Comparison of ENCODE assay signal across 10 mouse cellular contexts in genomic region chr15:95829553-95830205, GRCm38 (mm10). TPM values are rescaled to one million over a fixed set of nuclear protein-coding genes. Genes with fewer than 3 reads are reported as not detected.
DNase-seq lines count a peak whose midpoint lies in the region; ATAC-seq and TF ChIP-seq lines count a peak whose summit lies in the region.
"Had no signal": no experiment of that assay in that cellular context is flagged by ENCODE, and none has a peak within 500 bp of the region (broad histone marks: within the 10 kb centered on the region; RNA-seq: fewer than 3 reads in every experiment).

No protein-coding gene starts in this region.

- H3K4me3 ChIP-seq in heart, postnatal 0 days (ENCODE audit: low read depth, low read length): no peak overlapping the region
- no peak overlapping the region for H3K4me3 ChIP-seq in intestine, embryonic 16.5 days (ENCODE audit: low read length)
- H3K4me3 ChIP-seq in thymus, adult 2 months (ENCODE audit: control insufficient read depth, insufficient read depth, low read length): no peak overlapping the region

- no peak for TF ChIP-seq EP300 in heart, postnatal 0 days (IDR thresholded peaks at IDR 0.05; ENCODE audit: low read depth)

- H3K9me3 ChIP-seq in heart, postnatal 0 days (replicated peaks; ENCODE audit: control insufficient read depth, low read length): no peaks in the 10 kb centered on the region
- no peaks in the 10 kb centered on the region for H3K9me3 ChIP-seq in intestine, embryonic 16.5 days (ENCODE audit: control insufficient read depth, low read length)

- peaks cover 25% of the 10 kb centered on the region for H3K4me1 ChIP-seq in heart, postnatal 0 days (ENCODE audit: control insufficient read depth, insufficient read depth)
- peaks cover 33% of the 10 kb centered on the region for H3K4me1 ChIP-seq in intestine, embryonic 16.5 days (ENCODE audit: control insufficient read depth, insufficient read depth, low read length)
- H3K4me1 ChIP-seq in thymus, adult 2 months (replicated peaks; ENCODE audit: control insufficient read depth, insufficient read depth, low read length): no peaks in the 10 kb centered on the region

- WGBS in heart, postnatal 0 days: 60% methylated on average over 14 of the region's 14 CpGs
- 55% methylated on average over 14 of the region's 14 CpGs for WGBS in intestine, embryonic 16.5 days
- 95% methylated on average over 14 of the region's 14 CpGs for WGBS in thymus, adult 2 months

- TF ChIP-seq POLR2A in brain, embryonic 14.5 days (IDR thresholded peaks at IDR 0.05; ENCODE audit: borderline replicate concordance, extremely low read depth, insufficient read depth, insufficient read length, poor library complexity, severe bottlenecking): no peak
- no peak for TF ChIP-seq POLR2A in thymus, adult 2 months (IDR thresholded peaks at IDR 0.05; ENCODE audit: control insufficient read depth, extremely low read depth, insufficient read depth, low read length, poor library complexity)

- no peak for ATAC-seq in heart, postnatal 0 days (ENCODE audit: insufficient read depth, low read depth)
- ATAC-seq in intestine, embryonic 16.5 days: no peak
- ATAC-seq in erythroblast, adult 5-6 weeks (replicated peaks; ENCODE audit: low FRiP score, poor library complexity, severe bottlenecking): no peak

- H3K4me2 ChIP-seq in heart, postnatal 0 days (ENCODE audit: low read depth, low read length): peak overlapping the region; percentile 14; the same call in 1 of the 2 replicates
- 0 out of 2 replicates have a peak overlapping the region, but pooled peaks have one; percentile 10 for H3K4me2 ChIP-seq in intestine, embryonic 16.5 days (ENCODE audit: low read depth, low read length)
- H3K4me2 ChIP-seq: liver, embryonic 11.5 days had no signal

- no peaks in the 10 kb centered on the region for H3K36me3 ChIP-seq in heart, postnatal 0 days (replicated peaks; ENCODE audit: control insufficient read depth, insufficient read depth, low read length)
- H3K36me3 ChIP-seq in intestine, embryonic 16.5 days (ENCODE audit: control insufficient read depth, insufficient read depth, low read length): 0 out of 2 replicates have a peak, but pooled peaks cover 2% of the 10 kb centered on the region
- peaks cover 3% of the 10 kb centered on the region; the same call in 1 of the 2 replicates for H3K36me3 ChIP-seq in thymus, adult 2 months (ENCODE audit: control insufficient read depth, insufficient read depth, low read length)
- H3K36me3 ChIP-seq: G1E had no signal

- H3K27me3 ChIP-seq in heart, postnatal 0 days (ENCODE audit: control insufficient read depth, insufficient read depth, low read length): no peaks in the 10 kb centered on the region
- no peaks in the 10 kb centered on the region for H3K27me3 ChIP-seq in intestine, embryonic 16.5 days (replicated peaks; ENCODE audit: control insufficient read depth, insufficient read depth, low read length)
- H3K27me3 ChIP-seq in thymus, adult 2 months (ENCODE audit: control insufficient read depth, insufficient read depth, low read length): no peaks in the 10 kb centered on the region

- no peak for DNase-seq in heart, postnatal 0 days (ENCODE audit: low spot score)
- DNase-seq in heart, postnatal 4 days: no peak
- DNase-seq in brain, embryonic 14.5 days (ENCODE audit: low read depth): peak; percentile 61
- peak; percentile 41 for DNase-seq in lung, postnatal 36 days
- DNase-seq in urinary bladder, postnatal 25 days (ENCODE audit: low spot score): no peak
- DNase-seq in thymus, adult 2 months: no peak

- peak overlapping the region; percentile 63 for H3K27ac ChIP-seq in heart, postnatal 0 days (ENCODE audit: low read depth)
- peak overlapping the region; percentile 64; the same call in 1 of the 2 replicates for H3K27ac ChIP-seq in intestine, embryonic 16.5 days (ENCODE audit: low read length)
- no peak overlapping the region for H3K27ac ChIP-seq in thymus, adult 2 months (ENCODE audit: control insufficient read depth, insufficient read depth, low read length)

- no peak overlapping the region for H3K9ac ChIP-seq in heart, postnatal 0 days (replicated peaks; ENCODE audit: low read depth, low read length)
- H3K9ac ChIP-seq in intestine, embryonic 16.5 days (ENCODE audit: low read depth, low read length): 0 out of 2 replicates have a peak overlapping the region, but pooled peaks have one; percentile 30

- no peak for TF ChIP-seq CTCF in heart, postnatal 0 days (IDR thresholded peaks at IDR 0.05; ENCODE audit: low read depth)
- TF ChIP-seq CTCF in brain, embryonic 14.5 days (IDR thresholded peaks at IDR 0.05; ENCODE audit: borderline replicate concordance, extremely low read depth, insufficient read depth, insufficient read length): no peak
- no peak for TF ChIP-seq CTCF in thymus, adult 2 months (IDR thresholded peaks at IDR 0.05; ENCODE audit: borderline replicate concordance, control insufficient read depth, extremely low read depth, insufficient read depth, low read length, poor library complexity)

RNA-seq across cellular contexts. Expression of gene Ano6, which starts 39.0 kb away (rescaled TPM):
- total RNA-seq in heart, postnatal 0 days (2014; rRNA removed; ENCODE audit: low replicate concordance): 26.5 and 37.0 TPM in 2 replicates
- 13.5 and 14.2 TPM in 2 replicates for polyA plus RNA-seq in heart, postnatal 0 days (2015; fragmentation: Nextera tagmentation; extraction: Ambion mirVana)
- 10 to 100 TPM; 43.2 to 46.6 TPM for total RNA-seq in heart, postnatal 4 days (2021)
- 26.0 and 32.5 TPM in 2 replicates for polyA plus RNA-seq in brain, embryonic 14.5 days (2012; rRNA removed)
- 51.5 and 63.1 TPM in 2 replicates for polyA plus RNA-seq in intestine, embryonic 16.5 days (2015; fragmentation: Nextera tagmentation; extraction: Ambion mirVana)
- 9.6 and 16.7 TPM in 2 replicates for total RNA-seq in erythroblast, adult 5-6 weeks (2015; ENCODE audit: low replicate concordance)
- 20.5 and 25.9 TPM in 2 replicates for total RNA-seq in erythroblast, adult 5-6 weeks (2017; ENCODE audit: low replicate concordance)
- polyA plus RNA-seq in thymus, adult 2 months (2012; rRNA removed): 104 and 130 TPM in 2 replicates

Comparison
In these comparisons a context has a peak if more than half of its experiments do, and no peak if none do; other contexts are left out.
1. DNase-seq: peak in brain, embryonic 14.5 days (single experiment) and lung, postnatal 36 days (single experiment); none in heart, postnatal 0 days (single experiment), heart, postnatal 4 days (single experiment), urinary bladder, postnatal 25 days (single experiment) and thymus, adult 2 months (single experiment).